Mouse (Mus musculus) stomach, embryonic 15.5 days (tissue): ENCODE measurements around the gene Phf13. TPM values are rescaled to one million over a fixed set of nuclear protein-coding genes. Genes with fewer than 3 reads are reported as not detected.
A peak's percentile ranks its signal among the peaks of the same experiment; 100 is the strongest.

Experiments
- ATAC-seq: fragments of 200-750 bp; cut with Nextera tagmentation; 2 replicates; pipeline ENCODE4 v1.8.0; 2017; ENCODE audit warnings: low read depth, moderate number of reproducible peaks, moderate TSS enrichment; ENCODE audit not compliant: insufficient read depth, low FRiP score
- H3K27ac ChIP-seq: fragments of 300-500 bp; sonication (generic); 2 replicates; pipeline ENCODE4 v1.5.1; 2015; ENCODE audit warnings: mild to moderate bottlenecking, inconsistent platforms
- H3K27me3 ChIP-seq: fragments of 300-500 bp; sonication (generic); replicated peaks from 2 replicates; pipeline ENCODE4 v1.6.1; 2015; ENCODE audit warnings: inconsistent platforms
- H3K36me3 ChIP-seq: fragments of 300-500 bp; sonication (generic); 2 replicates; pipeline ENCODE4 v1.6.1; 2015; ENCODE audit warnings: inconsistent platforms
- H3K4me1 ChIP-seq: fragments of 300-500 bp; sonication (generic); 2 replicates; pipeline ENCODE4 v1.6.1; 2015; ENCODE audit warnings: inconsistent platforms
- H3K4me2 ChIP-seq: fragments of 300-500 bp; sonication (generic); 2 replicates; pipeline ENCODE4 v1.6.1; 2015; ENCODE audit warnings: mild to moderate bottlenecking, inconsistent platforms
- H3K4me3 ChIP-seq: fragments of 300-500 bp; sonication (generic); replicated peaks from 2 replicates; pipeline ENCODE4 v1.5.1; 2015; ENCODE audit warnings: inconsistent platforms
- H3K9ac ChIP-seq: fragments of 300-500 bp; sonication (generic); 2 replicates; pipeline ENCODE4 v1.6.1; 2015; ENCODE audit warnings: inconsistent platforms
- H3K9me3 ChIP-seq: fragments of 300-500 bp; sonication (generic); 2 replicates; pipeline ENCODE4 v1.6.1; 2016; ENCODE audit warnings: inconsistent platforms
- WGBS: fragments of 180-500 bp; shearing (Covaris S2); methylation state at CpG from one replicate; pipeline ENCODE4 v1.1.7; 2015; 5-methylcytosine and 5-hydroxymethylcytosine counted together
- polyA plus RNA-seq: library from polyadenylated mRNA; unstranded; fragments of >200 nt; fragmentation: Nextera tagmentation; extraction: Ambion mirVana; gene quantifications from 2 replicates; pipeline ENCODE4 v1.2.1, GENCODE M21; 2015

Phf13 gene
- polyA plus RNA-seq, 1 experiment from 2014 or later, result 23.4 TPM

DNA sequence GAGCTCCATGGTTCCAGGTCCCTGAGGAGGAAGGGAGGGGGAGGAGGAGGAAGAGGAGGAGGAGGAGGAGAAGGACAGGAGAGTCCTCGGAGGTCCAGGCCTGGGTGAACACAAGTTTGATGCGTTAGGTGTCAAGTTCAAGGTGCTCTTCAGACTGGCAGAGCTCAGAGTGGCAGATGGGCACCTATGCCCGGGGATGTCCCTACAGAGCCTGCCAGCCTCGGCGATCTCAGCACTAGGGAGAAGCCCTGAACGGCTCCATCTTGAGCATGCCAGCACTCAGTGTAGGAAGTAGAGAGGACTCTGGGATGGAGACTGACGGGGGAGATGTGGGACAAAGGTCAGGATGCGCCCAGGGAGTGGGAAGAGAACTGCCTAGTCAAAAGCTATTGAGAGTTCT is 9.4 kb downstream of the Phf13 start:
- 66% methylated on average over 8 of the region's 8 CpGs for WGBS
- H3K4me3 ChIP-seq, result no peak overlapping the region
- H3K36me3 ChIP-seq, result peaks cover 19% of the 10 kb centered on the region
- no peak for ATAC-seq
- H3K9ac ChIP-seq, result no peak overlapping the region
- H3K9me3 ChIP-seq, result no peaks in the 10 kb centered on the region
- H3K4me1 ChIP-seq, result peaks cover 35% of the 10 kb centered on the region
- no peak overlapping the region for H3K27ac ChIP-seq
- H3K27me3 ChIP-seq, result no peaks in the 10 kb centered on the region
- no peak overlapping the region for H3K4me2 ChIP-seq

GRCm38 (mm10) chr4:151985886-151986285 is 10.2 kb downstream of the Phf13 start:
- 29% methylated on average over 10 of the region's 10 CpGs for WGBS
- H3K27me3 ChIP-seq, result no peaks in the 10 kb centered on the region
- 0 out of 2 replicates have a peak, but pooled peaks have one; percentile 18 for ATAC-seq
- H3K4me3 ChIP-seq, result no peak overlapping the region
- H3K4me1 ChIP-seq, result peaks cover 35% of the 10 kb centered on the region
- no peak overlapping the region for H3K4me2 ChIP-seq
- no peak overlapping the region for H3K9ac ChIP-seq
- no peak overlapping the region for H3K27ac ChIP-seq
- peaks cover 12% of the 10 kb centered on the region; the same call in 1 of the 2 replicates for H3K36me3 ChIP-seq
- H3K9me3 ChIP-seq, result no peaks in the 10 kb centered on the region

- no peak overlapping the region for H3K4me2 ChIP-seq
- no peak overlapping the region for H3K9ac ChIP-seq
- H3K36me3 ChIP-seq, result 0 out of 2 replicates have a peak, but pooled peaks cover 10% of the 10 kb centered on the region
- no peak overlapping the region for H3K27ac ChIP-seq
- H3K4me3 ChIP-seq, result no peak overlapping the region
- no peaks in the 10 kb centered on the region for H3K9me3 ChIP-seq
- no peaks in the 10 kb centered on the region for H3K27me3 ChIP-seq
- WGBS, result 36% methylated on average over 9 of the region's 9 CpGs
- peaks cover 30% of the 10 kb centered on the region for H3K4me1 ChIP-seq
- ATAC-seq, result no peak
These were observed 12.5 kb downstream of the Phf13 start for GRCm38 (mm10) chr4:151983560-151983959.

- peaks cover 27% of the 10 kb centered on the region for H3K4me1 ChIP-seq
- H3K9ac ChIP-seq, result no peak overlapping the region
- H3K36me3 ChIP-seq, result 0 out of 2 replicates have a peak, but pooled peaks cover 10% of the 10 kb centered on the region
- no peak for ATAC-seq
- H3K27me3 ChIP-seq, result no peaks in the 10 kb centered on the region
- no peak overlapping the region for H3K27ac ChIP-seq
- no peaks in the 10 kb centered on the region for H3K9me3 ChIP-seq
- WGBS, result 69% methylated on average over 17 of the region's 17 CpGs
- H3K4me3 ChIP-seq, result no peak overlapping the region
- H3K4me2 ChIP-seq, result no peak overlapping the region
These were observed 13.0 kb downstream of the Phf13 start for GRCm38 (mm10) chr4:151983043-151983442.

DNA sequence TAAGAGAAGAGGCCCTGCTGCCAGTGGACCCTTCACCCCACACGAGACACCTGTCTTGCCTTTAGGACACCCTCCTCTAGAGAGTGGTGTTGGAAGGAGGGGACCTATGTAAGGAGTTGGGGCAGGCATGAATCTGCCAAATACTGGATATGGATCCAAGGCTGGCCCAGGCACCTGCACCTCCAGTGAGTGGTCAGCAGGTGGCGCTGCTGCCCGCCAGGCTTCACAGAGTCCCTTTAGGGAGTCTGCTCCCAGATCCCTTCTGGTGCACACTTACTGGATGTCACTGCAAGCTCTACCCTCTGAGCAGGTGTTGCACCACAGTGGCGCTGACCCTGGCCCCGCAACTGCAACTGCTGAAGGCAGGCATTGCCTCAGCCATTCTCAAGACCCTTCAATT is 14.7 kb downstream of the Phf13 start:
- 10% methylated on average over 5 of the region's 5 CpGs for WGBS
- Histone ChIP-seq H3K4me2 (no peak overlapping the region), H3K4me1 (peaks cover 13% of the 10 kb centered on the region; the same call in 1 of the 2 replicates), H3K27ac (no peak overlapping the region), H3K36me3 (peaks cover 16% of the 10 kb centered on the region; the same call in 1 of the 2 replicates), H3K9ac (no peak overlapping the region), H3K4me3 (no peak overlapping the region), H3K27me3 (no peaks in the 10 kb centered on the region), H3K9me3 (no peaks in the 10 kb centered on the region)
- peak; percentile 41 for ATAC-seq

- H3K4me2 ChIP-seq, result no peak overlapping the region
- 0 out of 2 replicates have a peak, but pooled peaks cover 8% of the 10 kb centered on the region for H3K4me1 ChIP-seq
- H3K27me3 ChIP-seq, result no peaks in the 10 kb centered on the region
- WGBS, result 75% methylated on average over 8 of the region's 8 CpGs
- H3K4me3 ChIP-seq, result no peak overlapping the region
- no peaks in the 10 kb centered on the region for H3K9me3 ChIP-seq
- H3K27ac ChIP-seq, result no peak overlapping the region
- no peak overlapping the region for H3K9ac ChIP-seq
- no peak for ATAC-seq
- H3K36me3 ChIP-seq, result peaks cover 19% of the 10 kb centered on the region; the same call in 1 of the 2 replicates
These were observed 15.4 kb downstream of the Phf13 start for GRCm38 (mm10) chr4:151980699-151981098.

GRCm38 (mm10) chr4:151977748-151978147 is 18.3 kb downstream of the Phf13 start:
- Histone ChIP-seq H3K27ac (no peak overlapping the region), H3K4me2 (no peak overlapping the region), H3K27me3 (no peaks in the 10 kb centered on the region), H3K4me3 (no peak overlapping the region), H3K9ac (no peak overlapping the region), H3K4me1 (no peaks in the 10 kb centered on the region), H3K9me3 (no peaks in the 10 kb centered on the region), H3K36me3 (peaks cover 38% of the 10 kb centered on the region)
- ATAC-seq, result no peak
- 40% methylated on average over 10 of the region's 10 CpGs for WGBS

DNA sequence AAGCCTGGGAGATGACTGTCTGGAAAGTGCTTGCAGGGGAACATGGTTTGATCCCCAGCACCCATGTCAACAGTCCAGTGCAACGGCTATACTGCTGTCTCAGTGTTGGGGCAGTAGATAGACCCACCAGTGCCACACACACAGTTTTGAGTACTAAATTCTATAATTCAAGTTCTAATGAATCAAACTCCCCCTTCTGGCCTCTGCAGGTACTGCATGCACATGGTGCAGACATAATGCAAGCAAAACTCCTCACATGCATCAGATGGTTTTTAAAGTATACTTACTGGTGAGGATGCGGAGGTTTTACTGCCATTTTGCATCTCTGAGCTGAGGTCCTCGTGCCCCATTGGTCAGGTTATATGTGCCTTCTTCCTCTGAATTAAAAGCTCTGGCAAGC is 20.6 kb downstream of the Phf13 start:
- peaks cover 35% of the 10 kb centered on the region for H3K36me3 ChIP-seq
- whole genome bisulfite sequencing, result 89% methylated on average over 3 of the region's 3 CpGs
- no peaks in the 10 kb centered on the region for H3K9me3 ChIP-seq
- H3K9ac ChIP-seq, result no peak overlapping the region
- no peak for ATAC-seq
- no peak overlapping the region for H3K4me2 ChIP-seq
- no peak overlapping the region for H3K4me3 ChIP-seq
- no peak overlapping the region for H3K27ac ChIP-seq
- no peaks in the 10 kb centered on the region for H3K27me3 ChIP-seq
- H3K4me1 ChIP-seq, result no peaks in the 10 kb centered on the region

- Histone ChIP-seq H3K27me3 (no peaks in the 10 kb centered on the region), H3K27ac (no peak overlapping the region), H3K9ac (no peak overlapping the region), H3K4me2 (no peak overlapping the region), H3K4me3 (no peak overlapping the region), H3K9me3 (no peaks in the 10 kb centered on the region), H3K36me3 (peaks cover 44% of the 10 kb centered on the region), H3K4me1 (no peaks in the 10 kb centered on the region)
- 59% methylated on average over 10 of the region's 10 CpGs for WGBS
- ATAC-seq, result no peak
These were observed 23.7 kb downstream of the Phf13 start for GRCm38 (mm10) chr4:151972221-151972967.

DNA sequence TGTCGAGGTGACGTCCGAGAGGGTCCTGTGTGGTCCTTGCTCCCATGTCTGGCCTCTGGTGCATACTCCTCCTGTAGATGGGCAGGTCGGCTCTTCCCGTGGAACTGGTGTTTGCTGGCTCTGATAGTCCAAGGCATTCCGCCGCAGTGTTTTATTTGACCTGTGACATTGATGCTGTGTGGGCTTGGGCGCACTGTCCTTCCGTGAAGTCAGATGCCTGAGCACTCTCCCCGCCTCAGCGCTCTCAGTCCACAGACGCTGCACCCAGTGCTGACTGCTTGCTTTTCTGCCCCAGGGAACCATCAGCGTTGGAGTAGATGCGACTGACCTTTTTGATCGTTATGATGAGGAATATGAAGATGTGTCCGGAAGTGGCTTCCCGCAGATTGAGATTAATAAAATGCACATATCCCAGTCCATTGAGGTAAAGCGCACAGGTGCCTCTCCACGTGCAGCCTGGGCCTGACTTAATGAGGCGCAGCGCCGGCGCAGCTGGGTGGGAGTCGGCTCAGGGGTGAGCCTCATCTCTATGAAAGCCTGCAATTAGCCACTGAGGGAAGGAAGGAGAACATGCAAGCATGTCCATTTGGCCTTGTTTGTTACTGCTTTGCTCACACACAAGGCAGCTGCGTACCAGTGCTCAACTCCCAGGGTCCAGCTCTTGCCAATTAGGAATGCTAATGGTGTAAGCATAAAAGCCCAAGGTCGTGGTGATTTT is 27.7 kb downstream of the Phf13 start:
- peaks cover 31% of the 10 kb centered on the region for H3K36me3 ChIP-seq
- no peak for ATAC-seq
- H3K4me1 ChIP-seq, result no peaks in the 10 kb centered on the region
- H3K27me3 ChIP-seq, result no peaks in the 10 kb centered on the region
- H3K9ac ChIP-seq, result no peak overlapping the region
- no peak overlapping the region for H3K4me3 ChIP-seq
- no peak overlapping the region for H3K27ac ChIP-seq
- H3K4me2 ChIP-seq, result no peak overlapping the region
- 92% methylated on average over 26 of the region's 26 CpGs for WGBS
- H3K9me3 ChIP-seq, result no peaks in the 10 kb centered on the region

- no peaks in the 10 kb centered on the region for H3K9me3 ChIP-seq
- ATAC-seq, result no peak
- no peak overlapping the region for H3K27ac ChIP-seq
- 75% methylated on average over 3 of the region's 3 CpGs for WGBS
- H3K4me3 ChIP-seq, result no peak overlapping the region
- no peaks in the 10 kb centered on the region for H3K27me3 ChIP-seq
- H3K36me3 ChIP-seq, result peaks cover 30% of the 10 kb centered on the region
- 0 out of 2 replicates have a peak, but pooled peaks cover 7% of the 10 kb centered on the region for H3K4me1 ChIP-seq
- no peak overlapping the region for H3K4me2 ChIP-seq
- H3K9ac ChIP-seq, result no peak overlapping the region
These were observed 33.2 kb downstream of the Phf13 start for GRCm38 (mm10) chr4:151962817-151963216.

- H3K27me3 ChIP-seq, result no peaks in the 10 kb centered on the region
- WGBS, result 61% methylated on average over 3 of the region's 3 CpGs
- H3K9ac ChIP-seq, result no peak overlapping the region
- no peaks in the 10 kb centered on the region for H3K9me3 ChIP-seq
- H3K4me2 ChIP-seq, result no peak overlapping the region
- peak; percentile 95 for ATAC-seq
- H3K4me1 ChIP-seq, result 0 out of 2 replicates have a peak, but pooled peaks cover 7% of the 10 kb centered on the region
- peak overlapping the region; percentile 44; the same call in 1 of the 2 replicates for H3K27ac ChIP-seq
- H3K36me3 ChIP-seq, result peaks cover 33% of the 10 kb centered on the region
- no peak overlapping the region for H3K4me3 ChIP-seq
These were observed 35.6 kb downstream of the Phf13 start for GRCm38 (mm10) chr4:151960513-151960854.
